Mouse (Mus musculus): ENCODE measurements around the gene Pus7. TPM values are rescaled to one million over a fixed set of nuclear protein-coding genes. Genes with fewer than 3 reads are reported as not detected.

Gene Pus7
- total and polyA plus RNA-seq, 3 experiments = 95.8 to 142 TPM; not detected in 1

GRCm38 (mm10) chr5:23824171-23824733 lies 40.7 kb upstream of the Pus7 start:
- H3K4me1 ChIP-seq (ENCODE audit: control insufficient read depth in 1 of 2, insufficient read depth in 2 of 2, low read length in 2 of 2) = no peaks in the 10 kb centered on the region
- no peaks in the 10 kb centered on the region for H3K27me3 ChIP-seq (ENCODE audit: control insufficient read depth in 1 of 2, insufficient read depth in 2 of 2, low read length in 2 of 2)
- no peak overlapping the region for H3K27ac ChIP-seq (ENCODE audit: control insufficient read depth, low read depth, low read length)
- H3K79me2 ChIP-seq (ENCODE audit: control insufficient read depth, insufficient read depth, low read length, poor library complexity) = no peaks in the 10 kb centered on the region
- no peak overlapping the region for H3K9ac ChIP-seq (ENCODE audit: control insufficient read depth, low read depth, low read length, poor library complexity, severe bottlenecking)
- DNase-seq (ENCODE audit: low read depth, low spot score) = peak; percentile 75
- no peaks in the 10 kb centered on the region for H3K9me3 ChIP-seq (replicated peaks; ENCODE audit: insufficient read depth, low read length)
- TF ChIP-seq TAL1 (IDR thresholded peaks at IDR 0.05; ENCODE audit: low read length) = no peak
- no peak for TF ChIP-seq ZNF384 (IDR thresholded peaks at IDR 0.05; ENCODE audit: low read depth, low read length)
- no peak for TF ChIP-seq UBTF (IDR thresholded peaks at IDR 0.05; ENCODE audit: borderline replicate concordance, insufficient read depth, low read depth, low read length)
- no peak for TF ChIP-seq POLR2AphosphoS2 (IDR thresholded peaks at IDR 0.05; ENCODE audit: low read length)
- 0 out of 2 replicates have a peak, but pooled peaks have one; percentile 31 for TF ChIP-seq BHLHE40 (IDR thresholded peaks at IDR 0.05; ENCODE audit: borderline replicate concordance, low read depth, low read length)
- TF ChIP-seq MAFK (IDR thresholded peaks at IDR 0.05; ENCODE audit: borderline replicate concordance, low read depth, low read length) = no peak
- TF ChIP-seq GABPA (IDR thresholded peaks at IDR 0.05; ENCODE audit: low read depth, low read length) = no peak
- TF ChIP-seq SMC3 (IDR thresholded peaks at IDR 0.05; ENCODE audit: low read depth, low read length) = no peak
- no peak for TF ChIP-seq RAD21 (IDR thresholded peaks at IDR 0.05; ENCODE audit: low read depth, low read length)
- TF ChIP-seq MAX (IDR thresholded peaks at IDR 0.05; ENCODE audit: low read length) = no peak
- TF ChIP-seq USF1 (IDR thresholded peaks at IDR 0.05; ENCODE audit: low read depth, low read length) = peak; percentile 84
- TF ChIP-seq CTCF (IDR thresholded peaks at IDR 0.05 in 2 of 3, conservative IDR thresholded peaks at IDR 0.05 in 1 of 3; ENCODE audit: control insufficient read depth in 1 of 3, insufficient read depth in 1 of 3, low read depth in 2 of 3, low read length in 3 of 3, poor library complexity in 1 of 3, severe bottlenecking in 1 of 3) = no peak
- TF ChIP-seq USF2 (IDR thresholded peaks at IDR 0.05; ENCODE audit: borderline replicate concordance in 1 of 2, insufficient read depth in 1 of 2, low read depth in 1 of 2, low read length in 2 of 2) = peak in 1 of 2 experiments; percentile 44; a peak in 1 of 4 replicates
- TF ChIP-seq E2F4 (IDR thresholded peaks at IDR 0.05; ENCODE audit: borderline replicate concordance, low read depth, low read length) = no peak
- TF ChIP-seq CHD2 (IDR thresholded peaks at IDR 0.05; ENCODE audit: low read length) = no peak
- no peak for TF ChIP-seq SIN3A (IDR thresholded peaks at IDR 0.05; ENCODE audit: low read length)
- no peak for TF ChIP-seq MAZ (IDR thresholded peaks at IDR 0.05; ENCODE audit: low read depth, low read length)
- no peak for TF ChIP-seq ELF1 (IDR thresholded peaks at IDR 0.05; ENCODE audit: low read depth, low read length)
- no peak for TF ChIP-seq TCF12 (IDR thresholded peaks at IDR 0.05; ENCODE audit: low read depth, low read length)
- H3K36me3 ChIP-seq (ENCODE audit: control insufficient read depth in 1 of 2, insufficient read depth in 2 of 2, low read length in 2 of 2) = peaks cover 0 to 9% of the 10 kb centered on the region in 2 experiments; a peak in 2 of 4 replicates
- no peak overlapping the region for H3K4me3 ChIP-seq (ENCODE audit: control insufficient read depth in 1 of 2, insufficient read depth in 1 of 2, low read depth in 2 of 2, low read length in 2 of 2)

GRCm38 (mm10) chr5:23822306-23822705 lies 38.8 kb upstream of the Pus7 start:
- TF ChIP-seq MAFK (IDR thresholded peaks at IDR 0.05; ENCODE audit: borderline replicate concordance, low read depth, low read length) (no peak), HCFC1 (IDR thresholded peaks at IDR 0.05; ENCODE audit: low read depth, low read length) (no peak), UBTF (IDR thresholded peaks at IDR 0.05; ENCODE audit: borderline replicate concordance, insufficient read depth, low read depth, low read length) (no peak), POLR2AphosphoS2 (IDR thresholded peaks at IDR 0.05; ENCODE audit: low read length) (0 out of 2 replicates have a peak, but pooled peaks have one; percentile 12), USF2 (IDR thresholded peaks at IDR 0.05; ENCODE audit: borderline replicate concordance in 1 of 2, insufficient read depth in 1 of 2, low read depth in 1 of 2, low read length in 2 of 2) (no peak)
- peaks cover 0 to 13% of the 10 kb centered on the region in 2 experiments; a peak in 2 of 4 replicates for H3K36me3 ChIP-seq (ENCODE audit: control insufficient read depth in 1 of 2, insufficient read depth in 2 of 2, low read length in 2 of 2)
- DNase-seq (ENCODE audit: low read depth, low spot score) = no peak
- no peaks in the 10 kb centered on the region for H3K27me3 ChIP-seq (ENCODE audit: control insufficient read depth in 1 of 2, insufficient read depth in 2 of 2, low read length in 2 of 2)
- H3K4me1 ChIP-seq (ENCODE audit: control insufficient read depth in 1 of 2, insufficient read depth in 2 of 2, low read length in 2 of 2) = no peaks in the 10 kb centered on the region
- H3K4me3 ChIP-seq (ENCODE audit: control insufficient read depth in 1 of 2, insufficient read depth in 1 of 2, low read depth in 2 of 2, low read length in 2 of 2) = no peak overlapping the region
- H3K9ac ChIP-seq (ENCODE audit: control insufficient read depth, low read depth, low read length, poor library complexity, severe bottlenecking) = no peak overlapping the region
- H3K27ac ChIP-seq (ENCODE audit: control insufficient read depth, low read depth, low read length) = no peak overlapping the region
- no peaks in the 10 kb centered on the region for H3K79me2 ChIP-seq (ENCODE audit: control insufficient read depth, insufficient read depth, low read length, poor library complexity)
- no peaks in the 10 kb centered on the region for H3K9me3 ChIP-seq (replicated peaks; ENCODE audit: insufficient read depth, low read length)

All from MEL (cell line).